Mouse (Mus musculus): Measurements from ENCODE around the gene Rapgef6. TPM values are rescaled to one million over a fixed set of nuclear protein-coding genes. Genes with fewer than 3 reads are reported as not detected.
A peak's percentile ranks its signal among the peaks of the same experiment; 100 is the strongest.

Gene Rapgef6
- total RNA-seq (2021), result 10 to 100 TPM; 34.2 to 37.9 TPM

GRCm38 (mm10) chr11:54522529-54523430, at the start of gene Rapgef6:
TSS of gene Rapgef6 (plus strand) at chr11:54522847.
- intact Hi-C loops (cut with DNase I), result loop anchor here (10.0 kb wide), 1 partner anchor 342 kb away; the partner anchor contains the start of genes Hint1 and Lyrm7
- peak; percentile 99 for DNase-seq

- intact Hi-C loops (cut with DNase I), result no loop called here
- no peak for DNase-seq
These were observed 44.2 kb upstream of the Rapgef6 start for GRCm38 (mm10) chr11:54478414-54478813.

GRCm38 (mm10) chr11:54486041-54486440, 36.6 kb upstream of the Rapgef6 start:
- intact Hi-C loops (cut with DNase I), result no loop called here

GRCm38 (mm10) chr11:54491946-54492558, 30.6 kb upstream of the Rapgef6 start:
- DNase-seq, result no peak
- intact Hi-C loops (cut with DNase I), result no loop called here

More at GRCm38 (mm10) chr11:54486041-54486440, 36.6 kb upstream of the Rapgef6 start:
- DNase-seq, result no peak

GRCm38 (mm10) chr11:54492559-54492958, 30.1 kb upstream of the Rapgef6 start:
- intact Hi-C loops (cut with DNase I), result no loop called here
- no peak for DNase-seq

GRCm38 (mm10) chr11:54499838-54500237, 22.8 kb upstream of the Rapgef6 start:
- DNase-seq, result no peak
- intact Hi-C loops (cut with DNase I), result no loop called here

GRCm38 (mm10) chr11:54502546-54503245, 20.0 kb upstream of the Rapgef6 start:
- intact Hi-C loops (cut with DNase I), result no loop called here

GRCm38 (mm10) chr11:54513584-54513983, 9.1 kb upstream of the Rapgef6 start:
- intact Hi-C loops (cut with DNase I), result no loop called here
- DNase-seq, result no peak

More at GRCm38 (mm10) chr11:54502546-54503245, 20.0 kb upstream of the Rapgef6 start:
- DNase-seq, result no peak

- intact Hi-C loops (cut with DNase I), result loop anchor here (10.0 kb wide), 1 partner anchor 343 kb away; the partner anchor contains the start of genes Hint1 and Lyrm7
- DNase-seq, result no peak
These were observed 619 bp upstream of the Rapgef6 start for GRCm38 (mm10) chr11:54521927-54522528.

- DNase-seq, result no peak
- intact Hi-C loops (cut with DNase I), result loop anchor here (10.0 kb wide), 1 partner anchor 341 kb away; the partner anchor contains the start of genes Hint1 and Lyrm7
These were observed 869 bp downstream of the Rapgef6 start for GRCm38 (mm10) chr11:54523431-54524001.

- intact Hi-C loops (cut with DNase I), result loop anchor here (10.0 kb wide), 1 partner anchor 337 kb away; the partner anchor contains the start of genes Hint1 and Lyrm7
- no peak for DNase-seq
These were observed 5.4 kb downstream of the Rapgef6 start for GRCm38 (mm10) chr11:54528002-54528401.

GRCm38 (mm10) chr11:54530391-54530790, 7.7 kb downstream of the Rapgef6 start:
- peak; percentile 62 for DNase-seq
- intact Hi-C loops (cut with DNase I), result loop anchor here (10.0 kb wide), 1 partner anchor 526 kb away; no protein-coding TSS in a partner anchor

- DNase-seq, result no peak
- intact Hi-C loops (cut with DNase I), result loop anchor here (10.0 kb wide), 1 partner anchor 526 kb away; no protein-coding TSS in a partner anchor
These were observed 8.3 kb downstream of the Rapgef6 start for GRCm38 (mm10) chr11:54530916-54531315.

- no peak for DNase-seq
- intact Hi-C loops (cut with DNase I), result loop anchor here (10.0 kb wide), 1 partner anchor 529 kb away; no protein-coding TSS in a partner anchor
These were observed 11.2 kb downstream of the Rapgef6 start for GRCm38 (mm10) chr11:54533834-54534233.

GRCm38 (mm10) chr11:54534871-54535270, 12.2 kb downstream of the Rapgef6 start:
- peak; percentile 70 for DNase-seq
- intact Hi-C loops (cut with DNase I), result loop anchor here (10.0 kb wide), 1 partner anchor 530 kb away; no protein-coding TSS in a partner anchor

GRCm38 (mm10) chr11:54539031-54539430, 16.4 kb downstream of the Rapgef6 start:
- intact Hi-C loops (cut with DNase I), result loop anchor here (10.0 kb wide), 1 partner anchor 534 kb away; no protein-coding TSS in a partner anchor
- DNase-seq, result no peak

GRCm38 (mm10) chr11:54539486-54539885, 16.8 kb downstream of the Rapgef6 start:
- intact Hi-C loops (cut with DNase I), result loop anchor here (10.0 kb wide), 1 partner anchor 535 kb away; no protein-coding TSS in a partner anchor
- DNase-seq, result no peak

- intact Hi-C loops (cut with DNase I), result no loop called here
- DNase-seq, result no peak
These were observed 17.7 kb downstream of the Rapgef6 start for GRCm38 (mm10) chr11:54540328-54540727.

- intact Hi-C loops (cut with DNase I), result no loop called here
- DNase-seq, result no peak
These were observed 19.8 kb downstream of the Rapgef6 start for GRCm38 (mm10) chr11:54542414-54542813.

All from left cerebral cortex, postnatal 4 days (tissue).